In genomic region chr17:84034801-84035200, GRCm38 (mm10) we compare ENCODE assay signal across 27 mouse cellular contexts.
A peak's percentile ranks its signal among the peaks of the same experiment; 100 is the strongest.
DNase-seq lines count a peak whose midpoint lies in the region; ATAC-seq and TF ChIP-seq lines count a peak whose summit lies in the region.
"Had no signal": no experiment of that assay in that cellular context is flagged by ENCODE, and none has a peak within 500 bp of the region (broad histone marks: within the 10 kb centered on the region; RNA-seq: fewer than 3 reads in every experiment).

No protein-coding gene starts in this region.

- H3K4me1 ChIP-seq in bone marrow, adult 2 months (ENCODE audit: control insufficient read depth, insufficient read depth, low read length): no peaks in the 10 kb centered on the region; the same call in 1 of the 2 replicates
- H3K4me1 ChIP-seq in bone marrow macrophage, adult 2 months (ENCODE audit: control insufficient read depth, insufficient read depth, low read length): no peaks in the 10 kb centered on the region
- peaks cover 62% of the 10 kb centered on the region for H3K4me1 ChIP-seq in limb, embryonic 10.5 days
- H3K4me1 ChIP-seq: forebrain, embryonic 13.5 days had no signal

- WGBS in bone marrow, adult 2 months: 76% methylated on average over 1 of the region's 1 CpGs
- WGBS in limb, embryonic 10.5 days: 100% methylated on average over 1 of the region's 1 CpGs

- TF ChIP-seq POLR2A in bone marrow, adult 2 months (IDR thresholded peaks at IDR 0.05; ENCODE audit: borderline replicate concordance, control insufficient read depth, low read depth, low read length): no peak
- TF ChIP-seq POLR2A in bone marrow macrophage, adult 2 months (IDR thresholded peaks at IDR 0.05; ENCODE audit: borderline replicate concordance, low read depth, low read length): no peak

- peak overlapping the region; percentile 41; the same call in 1 of the 2 replicates for H3K27ac ChIP-seq in bone marrow, adult 2 months (ENCODE audit: control insufficient read depth, insufficient read depth, low read depth, low read length, poor library complexity)
- peak overlapping the region; percentile 55 for H3K27ac ChIP-seq in bone marrow macrophage, adult 2 months (ENCODE audit: insufficient read depth, low read depth, low read length)
- H3K27ac ChIP-seq in limb, embryonic 10.5 days: 0 out of 2 replicates have a peak overlapping the region, but pooled peaks have one; percentile 14
- H3K27ac ChIP-seq: forebrain, embryonic 13.5 days; hindbrain, embryonic 14.5 days; layer of hippocampus, adult 2 months; left cerebral cortex, adult 2 months; limb, embryonic 15.5 days; liver, embryonic 14.5 days; lung, embryonic 15.5 days; stomach, embryonic 15.5 days had no signal

- no peak overlapping the region for H3K4me3 ChIP-seq in bone marrow, adult 2 months (replicated peaks; ENCODE audit: control insufficient read depth, low read depth, low read length)
- no peak overlapping the region for H3K4me3 ChIP-seq in bone marrow macrophage, adult 2 months (ENCODE audit: insufficient read depth, low read length)
- no peak overlapping the region for H3K4me3 ChIP-seq in limb, embryonic 10.5 days
- H3K4me3 ChIP-seq: embryonic facial prominence, embryonic 15.5 days; forebrain, embryonic 13.5 days; heart, embryonic 12.5 days; layer of hippocampus, adult 2 months; left cerebral cortex, adult 2 months; limb, embryonic 15.5 days; lung, embryonic 15.5 days; stomach, embryonic 15.5 days had no signal

- H3K9me3 ChIP-seq in limb, embryonic 10.5 days (replicated peaks): no peaks in the 10 kb centered on the region
- H3K9me3 ChIP-seq: embryonic facial prominence, embryonic 15.5 days; forebrain, embryonic 13.5 days; limb, embryonic 15.5 days; lung, embryonic 15.5 days; stomach, embryonic 15.5 days had no signal

- no peak for DNase-seq in limb, embryonic 10.5 days (ENCODE audit: low spot score)
- DNase-seq in right cerebral cortex, postnatal 25 days: no peak
- no peak for DNase-seq in left cerebral cortex, postnatal 25 days (ENCODE audit: low spot score in 2 of 2)
- DNase-seq: adrenal gland, postnatal 25 days; B cell, adult 2 months; cerebellum, adult 11 months; cerebellum, adult 9-10 months; gastrocnemius, postnatal 14 days; heart, postnatal 4 days; kidney, postnatal 14 days; midbrain, embryonic 14.5 days; right cerebral cortex, adult 18-20 months; right cerebral cortex, postnatal 4 days had no signal

- peak; percentile 77 for ATAC-seq in monocyte, adult 5-6 weeks (replicated peaks; ENCODE audit: insufficient number of reproducible peaks, low FRiP score, low TSS enrichment, poor library complexity, severe bottlenecking)
- ATAC-seq: forebrain, embryonic 13.5 days; intestine, postnatal 0 days had no signal

- intact Hi-C loops in left cerebral cortex, postnatal 25 days (cut with DNase I): no loop called here

- H3K36me3 ChIP-seq in limb, embryonic 10.5 days: no peaks in the 10 kb centered on the region
- H3K36me3 ChIP-seq: embryonic facial prominence, embryonic 15.5 days; heart, embryonic 12.5 days; limb, embryonic 15.5 days; lung, embryonic 15.5 days; stomach, embryonic 15.5 days had no signal

- no peak for TF ChIP-seq CTCF in bone marrow, adult 2 months (IDR thresholded peaks at IDR 0.05; ENCODE audit: control insufficient read depth, insufficient read depth, low read length)
- no peak for TF ChIP-seq CTCF in bone marrow macrophage, adult 2 months (IDR thresholded peaks at IDR 0.05; ENCODE audit: low read depth, low read length)

- no peaks in the 10 kb centered on the region for H3K27me3 ChIP-seq in limb, embryonic 10.5 days (ENCODE audit: low read depth, poor library complexity, severe bottlenecking)
- H3K27me3 ChIP-seq: embryonic facial prominence, embryonic 15.5 days; forebrain, embryonic 13.5 days; heart, embryonic 12.5 days; limb, embryonic 15.5 days; lung, embryonic 15.5 days; stomach, embryonic 15.5 days had no signal
